Mouse (Mus musculus): ENCODE results near the gene Cd9. TPM values are rescaled to one million over a fixed set of nuclear protein-coding genes. Genes with fewer than 3 reads are reported as not detected.
A peak's percentile ranks its signal among the peaks of the same experiment; 100 is the strongest.

Gene Cd9
- polyA plus RNA-seq, 1 experiment from 2014 or later: 79.6 TPM

- no peaks in the 10 kb centered on the region for H3K9me3 ChIP-seq
- no peak overlapping the region for H3K4me2 ChIP-seq
- H3K9ac ChIP-seq: no peak overlapping the region
- no peaks in the 10 kb centered on the region for H3K36me3 ChIP-seq
- WGBS: 66% methylated on average over 6 of the region's 6 CpGs
- H3K27me3 ChIP-seq (replicated peaks): no peaks in the 10 kb centered on the region
- no peak overlapping the region for H3K27ac ChIP-seq (replicated peaks)
- ATAC-seq (ENCODE audit: extremely low read depth, insufficient number of reproducible peaks, low FRiP score, low TSS enrichment): no peak
- no peak overlapping the region for H3K4me3 ChIP-seq
- H3K4me1 ChIP-seq: peaks cover 9% of the 10 kb centered on the region
Measured at GRCm38 (mm10) chr6:125524027-125524426, 29.4 kb upstream of the Cd9 start.

- Histone ChIP-seq H3K4me1 (peaks cover 9% of the 10 kb centered on the region), H3K4me3 (no peak overlapping the region), H3K9me3 (no peaks in the 10 kb centered on the region), H3K4me2 (no peak overlapping the region), H3K27ac (replicated peaks) (no peak overlapping the region), H3K9ac (no peak overlapping the region), H3K27me3 (replicated peaks) (no peaks in the 10 kb centered on the region), H3K36me3 (no peaks in the 10 kb centered on the region)
- ATAC-seq (ENCODE audit: extremely low read depth, insufficient number of reproducible peaks, low FRiP score, low TSS enrichment): no peak
- 46% methylated on average over 5 of the region's 5 CpGs for WGBS
Measured at GRCm38 (mm10) chr6:125521558-125522193, 27.1 kb upstream of the Cd9 start.

- peaks cover 46% of the 10 kb centered on the region for H3K4me1 ChIP-seq
- no peaks in the 10 kb centered on the region for H3K9me3 ChIP-seq
- H3K27me3 ChIP-seq (replicated peaks): no peaks in the 10 kb centered on the region
- WGBS: 45% methylated on average over 11 of the region's 11 CpGs
- ATAC-seq (ENCODE audit: extremely low read depth, insufficient number of reproducible peaks, low FRiP score, low TSS enrichment): no peak
- H3K4me2 ChIP-seq: no peak overlapping the region
- H3K4me3 ChIP-seq: no peak overlapping the region
- H3K9ac ChIP-seq: no peak overlapping the region
- no peak overlapping the region; the same call in 1 of the 2 replicates for H3K27ac ChIP-seq (replicated peaks)
- no peaks in the 10 kb centered on the region for H3K36me3 ChIP-seq
Measured at GRCm38 (mm10) chr6:125515503-125516315, 21.1 kb upstream of the Cd9 start.

- Histone ChIP-seq H3K9me3 (no peaks in the 10 kb centered on the region), H3K4me2 (no peak overlapping the region), H3K4me1 (peaks cover 46% of the 10 kb centered on the region), H3K36me3 (no peaks in the 10 kb centered on the region), H3K27ac (replicated peaks) (peak overlapping the region; percentile 76), H3K9ac (no peak overlapping the region), H3K27me3 (replicated peaks) (no peaks in the 10 kb centered on the region), H3K4me3 (no peak overlapping the region)
- no peak for ATAC-seq (ENCODE audit: extremely low read depth, insufficient number of reproducible peaks, low FRiP score, low TSS enrichment)
- 51% methylated on average over 6 of the region's 6 CpGs for WGBS
Measured at GRCm38 (mm10) chr6:125512950-125513596, 18.5 kb upstream of the Cd9 start.

GRCm38 (mm10) chr6:125511196-125511595 is 16.6 kb upstream of the Cd9 start:
- Histone ChIP-seq H3K36me3 (no peaks in the 10 kb centered on the region), H3K4me2 (no peak overlapping the region), H3K9me3 (no peaks in the 10 kb centered on the region), H3K27ac (replicated peaks) (no peak overlapping the region), H3K4me3 (no peak overlapping the region), H3K4me1 (peaks cover 46% of the 10 kb centered on the region), H3K9ac (no peak overlapping the region), H3K27me3 (replicated peaks) (no peaks in the 10 kb centered on the region)
- WGBS: 79% methylated on average over 7 of the region's 7 CpGs
- no peak for ATAC-seq (ENCODE audit: extremely low read depth, insufficient number of reproducible peaks, low FRiP score, low TSS enrichment)

- Histone ChIP-seq H3K4me2 (no peak overlapping the region), H3K36me3 (no peaks in the 10 kb centered on the region), H3K9ac (no peak overlapping the region), H3K27me3 (replicated peaks) (no peaks in the 10 kb centered on the region), H3K4me3 (no peak overlapping the region), H3K27ac (replicated peaks) (no peak overlapping the region), H3K4me1 (peaks cover 42% of the 10 kb centered on the region), H3K9me3 (no peaks in the 10 kb centered on the region)
- no peak for ATAC-seq (ENCODE audit: extremely low read depth, insufficient number of reproducible peaks, low FRiP score, low TSS enrichment)
Measured at GRCm38 (mm10) chr6:125510645-125511044, 16.1 kb upstream of the Cd9 start.

- WGBS: 77% methylated on average over 3 of the region's 3 CpGs
- no peak overlapping the region for H3K27ac ChIP-seq (replicated peaks)
Measured at GRCm38 (mm10) chr6:125509783-125510182, 15.2 kb upstream of the Cd9 start.

GRCm38 (mm10) chr6:125506427-125506826 is 11.8 kb upstream of the Cd9 start:
- 90% methylated on average over 4 of the region's 4 CpGs for WGBS
- Histone ChIP-seq H3K27ac (replicated peaks) (no peak overlapping the region), H3K4me2 (no peak overlapping the region), H3K9ac (no peak overlapping the region), H3K36me3 (no peaks in the 10 kb centered on the region), H3K9me3 (no peaks in the 10 kb centered on the region), H3K4me3 (no peak overlapping the region), H3K4me1 (peaks cover 5% of the 10 kb centered on the region; the same call in 1 of the 2 replicates), H3K27me3 (replicated peaks) (no peaks in the 10 kb centered on the region)
- ATAC-seq (ENCODE audit: extremely low read depth, insufficient number of reproducible peaks, low FRiP score, low TSS enrichment): no peak

More at GRCm38 (mm10) chr6:125509783-125510182, 15.2 kb upstream of the Cd9 start:
- Histone ChIP-seq H3K4me3 (no peak overlapping the region), H3K4me1 (peaks cover 34% of the 10 kb centered on the region), H3K9me3 (no peaks in the 10 kb centered on the region), H3K4me2 (no peak overlapping the region), H3K36me3 (no peaks in the 10 kb centered on the region), H3K9ac (no peak overlapping the region), H3K27me3 (replicated peaks) (no peaks in the 10 kb centered on the region)
- no peak for ATAC-seq (ENCODE audit: extremely low read depth, insufficient number of reproducible peaks, low FRiP score, low TSS enrichment)

- Histone ChIP-seq H3K9ac (no peak overlapping the region), H3K4me1 (no peaks in the 10 kb centered on the region), H3K27me3 (replicated peaks) (no peaks in the 10 kb centered on the region; the same call in 1 of the 2 replicates), H3K27ac (replicated peaks) (no peak overlapping the region), H3K4me2 (no peak overlapping the region), H3K9me3 (no peaks in the 10 kb centered on the region), H3K4me3 (no peak overlapping the region), H3K36me3 (no peaks in the 10 kb centered on the region)
- 50% methylated on average over 3 of the region's 3 CpGs for WGBS
- ATAC-seq (ENCODE audit: extremely low read depth, insufficient number of reproducible peaks, low FRiP score, low TSS enrichment): no peak
Measured at GRCm38 (mm10) chr6:125504622-125505355, 10.2 kb upstream of the Cd9 start.

- no peaks in the 10 kb centered on the region for H3K9me3 ChIP-seq
- H3K27ac ChIP-seq (replicated peaks): no peak overlapping the region
- WGBS: 81% methylated on average over 11 of the region's 11 CpGs
- no peaks in the 10 kb centered on the region for H3K4me1 ChIP-seq
- peaks cover 5% of the 10 kb centered on the region for H3K27me3 ChIP-seq (replicated peaks)
- H3K9ac ChIP-seq: no peak overlapping the region
- H3K4me2 ChIP-seq: no peak overlapping the region
- ATAC-seq (ENCODE audit: extremely low read depth, insufficient number of reproducible peaks, low FRiP score, low TSS enrichment): no peak
- H3K4me3 ChIP-seq: no peak overlapping the region
- no peaks in the 10 kb centered on the region for H3K36me3 ChIP-seq
Measured at GRCm38 (mm10) chr6:125503186-125503802, 8.7 kb upstream of the Cd9 start.

- peaks cover 36% of the 10 kb centered on the region for H3K27me3 ChIP-seq (replicated peaks)
- 29% methylated on average over 5 of the region's 5 CpGs for WGBS
- H3K4me1 ChIP-seq: peaks cover 18% of the 10 kb centered on the region
- H3K4me3 ChIP-seq: no peak overlapping the region
- no peak overlapping the region for H3K9ac ChIP-seq
- no peaks in the 10 kb centered on the region for H3K36me3 ChIP-seq
- no peak overlapping the region for H3K4me2 ChIP-seq
- no peak for ATAC-seq (ENCODE audit: extremely low read depth, insufficient number of reproducible peaks, low FRiP score, low TSS enrichment)
- no peaks in the 10 kb centered on the region for H3K9me3 ChIP-seq
- H3K27ac ChIP-seq (replicated peaks): 0 out of 2 replicates have a peak overlapping the region, but pooled peaks have one; percentile 32
Measured at GRCm38 (mm10) chr6:125498062-125498461, 3.5 kb upstream of the Cd9 start.

Data from heart, embryonic 13.5 days (tissue).